Mouse (Mus musculus): ENCODE measurements around the gene Spdye4b. TPM values are rescaled to one million over a fixed set of nuclear protein-coding genes. Genes with fewer than 3 reads are reported as not detected.

Spdye4b gene
- polyA plus RNA-seq (2017; shearing (Covaris generic)), result not detected

GRCm38 (mm10) chr5:143180255-143181076, at the start of gene Spdye4b, which contains the start of gene Rbak:
TSS of gene Spdye4b (plus strand) at chr5:143181017.
TSS of gene Rbak (minus strand) at chr5:143180775.

GRCm38 (mm10) chr5:143147481-143147880, 33.3 kb upstream of the Spdye4b start, which contains the start of gene Olfr718-ps1:
TSS of gene Olfr718-ps1 (minus strand) at chr5:143147581.

GRCm38 (mm10) chr5:143226790-143227189, 46.0 kb downstream of the Spdye4b start, which contains the start of gene Spdye4a:
TSS of gene Spdye4a (minus strand) at chr5:143226890.

GRCm38 (mm10) chr5:143235028-143235693, 54.3 kb downstream of the Spdye4b start, which contains the start of gene Zfp12:
TSS of gene Zfp12 (plus strand) at chr5:143235163.

Other genes starting within 250 kb of the Spdye4b start
- not detected for gene Fscn1, start 220.7 kb upstream of the Spdye4b start, polyA plus RNA-seq (2017; shearing (Covaris generic))
- 18.7 TPM for gene Rnf216, start 68.0 kb upstream of the Spdye4b start, polyA plus RNA-seq (2017; shearing (Covaris generic))
- gene Olfr718-ps1, start 33.4 kb upstream of the Spdye4b start, polyA plus RNA-seq (2017; shearing (Covaris generic)), result 0.07 TPM
- gene Rbak, start 242 bp upstream of the Spdye4b start, polyA plus RNA-seq (2017; shearing (Covaris generic)), result 16.2 TPM
- not detected for gene Spdye4a, start 45.9 kb downstream of the Spdye4b start, polyA plus RNA-seq (2017; shearing (Covaris generic))
- 32.9 TPM for gene Zfp12, start 54.1 kb downstream of the Spdye4b start, polyA plus RNA-seq (2017; shearing (Covaris generic))
- 0.81 TPM for gene Zfp316, start 89.0 kb downstream of the Spdye4b start, polyA plus RNA-seq (2017; shearing (Covaris generic))
- gene Zfp853, start 112.6 kb downstream of the Spdye4b start, polyA plus RNA-seq (2017; shearing (Covaris generic)), result not detected
- 58.8 TPM for gene E130309D02Rik, start 134.3 kb downstream of the Spdye4b start, polyA plus RNA-seq (2017; shearing (Covaris generic))
- gene Zdhhc4, start 148.2 kb downstream of the Spdye4b start, polyA plus RNA-seq (2017; shearing (Covaris generic)), result 71.7 TPM
- gene Grid2ip, start 176.3 kb downstream of the Spdye4b start, polyA plus RNA-seq (2017; shearing (Covaris generic)), result not detected
- 25.6 TPM for gene Kdelr2, start 222.8 kb downstream of the Spdye4b start, polyA plus RNA-seq (2017; shearing (Covaris generic))